Mouse (Mus musculus): ENCODE measurements around the gene Mtrr. TPM values are rescaled to one million over a fixed set of nuclear protein-coding genes. Genes with fewer than 3 reads are reported as not detected.

Mtrr gene
- total RNA-seq (2023), result 1 to 10 TPM; 4.5 to 5.1 TPM

DNA sequence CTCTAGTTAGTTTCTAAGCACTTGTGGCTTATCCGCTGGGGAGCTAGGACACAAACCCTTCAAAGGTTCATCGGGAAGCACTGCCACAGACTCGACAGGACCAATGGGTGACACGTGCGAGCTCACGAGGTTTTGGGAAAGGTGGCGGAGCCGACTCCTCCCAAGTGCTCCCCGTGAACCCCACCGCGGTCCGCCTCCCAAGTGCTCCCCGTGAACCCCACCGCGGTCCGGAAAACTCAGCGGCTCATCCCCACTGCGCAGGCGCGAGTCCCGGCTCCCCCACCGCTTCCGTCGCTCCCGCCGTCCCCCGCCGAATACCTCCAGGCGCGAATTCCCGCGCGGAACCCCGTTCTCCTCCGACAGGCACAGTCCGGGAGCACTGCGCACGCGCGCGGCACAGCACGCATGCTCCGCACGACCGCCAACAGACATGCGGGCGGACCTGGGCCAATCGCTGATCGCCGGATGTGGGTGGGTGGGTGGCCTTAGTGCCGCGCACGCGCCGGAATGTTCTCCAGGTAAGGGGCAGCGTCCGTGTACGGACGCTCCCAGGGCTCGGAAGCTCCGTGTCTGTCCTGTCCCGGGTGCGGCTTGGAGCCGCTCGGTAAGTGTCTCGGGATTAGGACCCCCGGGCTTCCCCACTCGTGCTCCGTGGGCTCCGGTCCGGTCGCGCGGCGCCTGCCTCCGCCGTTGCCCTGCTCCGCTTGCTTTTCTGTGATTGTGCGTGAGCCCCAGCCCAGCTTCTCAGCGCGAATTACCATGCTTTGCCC lies at the start of gene Mtrr, which contains the start of gene Fastkd3:
TSS of gene Mtrr (minus strand) at position 403 of the 770 bp plus-strand sequence.
TSS of gene Fastkd3 (plus strand) at position 488 of the 770 bp plus-strand sequence.

DNA sequence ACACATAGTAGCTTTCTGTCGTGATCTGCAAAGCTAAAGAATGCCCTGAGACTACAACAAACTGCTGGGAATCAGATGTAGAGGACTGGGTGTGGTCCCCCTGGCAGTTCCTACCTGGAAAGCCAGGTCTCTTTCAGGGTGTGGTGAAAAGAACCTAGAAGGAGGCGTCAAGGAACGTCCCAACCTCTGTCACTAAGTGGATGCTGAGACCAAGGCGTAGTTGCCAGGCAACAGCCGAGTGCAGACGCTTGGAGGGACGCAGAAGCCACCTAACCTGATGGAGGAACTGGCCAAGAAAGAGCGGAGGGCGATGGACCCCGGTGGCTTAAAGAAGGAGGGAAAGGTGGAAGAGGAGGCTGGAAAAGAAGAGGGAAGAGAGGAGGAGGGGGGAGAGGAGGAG lies 15.2 kb upstream of the Mtrr start, which contains the start of gene 1700001L19Rik:
TSS of gene 1700001L19Rik (plus strand) at position 223 of the 400 bp plus-strand sequence.

Other genes with a start within 250 kb of the Mtrr start
- 1 to 10 TPM; 3.4 to 4.3 TPM for gene Fastkd3, start 85 bp upstream of the Mtrr start, total RNA-seq (2023)
- gene 1700001L19Rik, start 15.3 kb upstream of the Mtrr start, total RNA-seq (2023), result not detected